Mouse (Mus musculus): Measurements from ENCODE around the gene Srsf4. TPM values are rescaled to one million over a fixed set of nuclear protein-coding genes. Genes with fewer than 3 reads are reported as not detected.

The Srsf4 gene
- total and polyA plus RNA-seq, 3 experiments, result 14.5 to 105 (median 47.2) TPM

Other genes with a start within 250 kb of the Srsf4 start
- gene Ptpru, start 35.3 kb upstream of the Srsf4 start, total RNA-seq (2012; rRNA removed), result 0.08 and 0.38 TPM in 2 replicates
- not detected in 2 replicates for gene Ptpru, start 35.3 kb upstream of the Srsf4 start, total RNA-seq (2014; rRNA removed)
- gene Ptpru, start 35.3 kb upstream of the Srsf4 start, polyA plus RNA-seq (2012; ENCODE audit: insufficient read length, low read depth), result not detected in 2 replicates
- gene Mecr, start 30.1 kb upstream of the Srsf4 start, total RNA-seq (2012; rRNA removed), result 42.8 and 43.0 TPM in 2 replicates
- gene Mecr, start 30.1 kb upstream of the Srsf4 start, total RNA-seq (2014; rRNA removed), result 54.6 and 56.4 TPM in 2 replicates
- gene Mecr, start 30.1 kb upstream of the Srsf4 start, polyA plus RNA-seq (2012; ENCODE audit: insufficient read length, low read depth), result 77.1 and 77.3 TPM in 2 replicates
- not detected in 2 replicates for gene Tmem200b, start 48.2 kb downstream of the Srsf4 start, total RNA-seq (2012; rRNA removed)
- not detected in 2 replicates for gene Tmem200b, start 48.2 kb downstream of the Srsf4 start, total RNA-seq (2014; rRNA removed)
- not detected in 2 replicates for gene Tmem200b, start 48.2 kb downstream of the Srsf4 start, polyA plus RNA-seq (2012; ENCODE audit: insufficient read length, low read depth)
- gene Gm10300, start 201.1 kb downstream of the Srsf4 start, total RNA-seq (2012; rRNA removed), result 0.08 TPM in 2 replicates
- not detected in 2 replicates for gene Gm10300, start 201.1 kb downstream of the Srsf4 start, total RNA-seq (2014; rRNA removed)
- not detected in 2 replicates for gene Gm10300, start 201.1 kb downstream of the Srsf4 start, polyA plus RNA-seq (2012; ENCODE audit: insufficient read length, low read depth)
- gene Epb41, start 201.7 kb downstream of the Srsf4 start, total RNA-seq (2012; rRNA removed), result 8.4 and 10.0 TPM in 2 replicates
- gene Epb41, start 201.7 kb downstream of the Srsf4 start, total RNA-seq (2014; rRNA removed), result 6.0 and 7.1 TPM in 2 replicates
- gene Epb41, start 201.7 kb downstream of the Srsf4 start, polyA plus RNA-seq (2012; ENCODE audit: insufficient read length, low read depth), result 16.5 and 21.6 TPM in 2 replicates